Comparison of ENCODE assay signal across 9 mouse cellular contexts in the genomic region with DNA sequence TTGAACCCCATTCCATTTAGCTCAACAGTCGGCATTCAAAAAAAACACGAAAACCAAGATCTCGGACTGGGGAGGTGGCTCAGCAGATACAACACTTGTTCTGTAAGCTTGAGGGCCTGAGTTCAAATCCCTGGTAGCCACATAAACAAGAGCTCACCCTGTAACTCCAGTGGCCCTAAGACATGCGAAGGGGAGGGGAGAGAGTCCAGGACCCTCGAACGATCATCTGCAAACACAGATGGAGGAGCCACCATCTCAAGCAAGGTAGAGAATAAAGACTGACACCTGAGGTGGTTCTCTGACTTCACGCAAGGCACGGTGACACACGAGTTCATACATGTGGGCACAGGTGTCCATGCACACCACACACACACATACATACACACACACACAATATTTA. TPM values are rescaled to one million over a fixed set of nuclear protein-coding genes. Genes with fewer than 3 reads are reported as not detected.
"Had no signal": no experiment of that assay in that cellular context is flagged by ENCODE, and none has a peak within 500 bp of the region (broad histone marks: within the 10 kb centered on the region; RNA-seq: fewer than 3 reads in every experiment).

No protein-coding gene starts in this region.

- H3K9ac ChIP-seq: liver, embryonic 15.5 days had no signal

- H3K36me3 ChIP-seq: kidney, embryonic 15.5 days; limb, embryonic 10.5 days; liver, embryonic 15.5 days; midbrain, embryonic 15.5 days; stomach, embryonic 15.5 days had no signal

- H3K27ac ChIP-seq: kidney, embryonic 15.5 days; liver, embryonic 15.5 days had no signal

- DNase-seq: lung, adult 2 months; thymus, adult 2 months; thymus, postnatal 25 days had no signal

- H3K27me3 ChIP-seq: midbrain, embryonic 15.5 days had no signal

- H3K9me3 ChIP-seq: kidney, embryonic 15.5 days; limb, embryonic 10.5 days; liver, embryonic 15.5 days; midbrain, embryonic 15.5 days; stomach, embryonic 15.5 days had no signal

- H3K4me3 ChIP-seq: liver, embryonic 15.5 days had no signal

- H3K4me1 ChIP-seq: liver, embryonic 15.5 days had no signal

- H3K4me2 ChIP-seq: liver, embryonic 15.5 days had no signal

RNA-seq across cellular contexts. Expression of a gene that starts 0.5 kb away (rescaled TPM):
- total RNA-seq: megakaryocyte progenitor cell, adult 5-6 weeks had no signal
